Mouse (Mus musculus) c-Kit-negative CD71-positive TER-119-positive erythroid progenitor cells, embryonic 14.5 days (primary cell): ENCODE measurements around the gene Tmcc1.

Experiments
- DNase-seq: peaks from one replicate; pipeline ENCODE4 v3.0.0-alpha.2; 2013; ENCODE audit warnings: low read depth, low spot score

The Tmcc1 gene

DNA sequence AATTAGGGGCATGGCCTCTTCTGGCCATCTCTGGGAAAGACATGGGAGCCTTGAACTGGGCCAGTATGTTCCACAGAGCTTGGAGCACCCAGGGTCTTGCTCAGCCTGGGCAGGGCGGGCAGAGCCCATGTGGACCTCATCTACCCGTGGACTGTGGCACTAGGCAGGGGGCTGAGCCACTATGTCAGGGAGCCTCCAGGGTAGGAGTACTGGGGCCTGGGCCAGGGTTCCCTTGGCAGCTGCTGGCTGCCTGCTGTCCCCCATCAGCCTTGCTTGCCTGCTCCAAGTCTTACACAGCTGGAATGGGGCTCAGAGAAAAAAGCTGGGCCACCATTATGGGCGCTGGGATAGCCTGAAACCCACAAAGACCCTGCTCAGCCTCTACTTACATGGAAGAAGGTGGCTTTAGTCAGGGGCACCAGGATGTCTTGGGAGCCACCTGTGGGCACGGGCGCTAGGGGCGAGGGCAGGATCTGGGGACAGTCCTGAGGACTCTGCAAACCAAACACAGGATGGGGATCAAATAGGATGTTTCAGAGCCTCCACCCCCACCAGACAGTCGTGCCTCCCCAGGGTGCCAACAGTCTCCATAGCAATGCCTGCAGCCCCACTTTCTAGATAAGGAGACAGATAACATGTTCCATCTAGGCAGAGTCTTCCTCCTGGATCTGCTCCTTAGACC is 221.1 kb downstream of the Tmcc1 start:
- no peak for DNase-seq

DNA sequence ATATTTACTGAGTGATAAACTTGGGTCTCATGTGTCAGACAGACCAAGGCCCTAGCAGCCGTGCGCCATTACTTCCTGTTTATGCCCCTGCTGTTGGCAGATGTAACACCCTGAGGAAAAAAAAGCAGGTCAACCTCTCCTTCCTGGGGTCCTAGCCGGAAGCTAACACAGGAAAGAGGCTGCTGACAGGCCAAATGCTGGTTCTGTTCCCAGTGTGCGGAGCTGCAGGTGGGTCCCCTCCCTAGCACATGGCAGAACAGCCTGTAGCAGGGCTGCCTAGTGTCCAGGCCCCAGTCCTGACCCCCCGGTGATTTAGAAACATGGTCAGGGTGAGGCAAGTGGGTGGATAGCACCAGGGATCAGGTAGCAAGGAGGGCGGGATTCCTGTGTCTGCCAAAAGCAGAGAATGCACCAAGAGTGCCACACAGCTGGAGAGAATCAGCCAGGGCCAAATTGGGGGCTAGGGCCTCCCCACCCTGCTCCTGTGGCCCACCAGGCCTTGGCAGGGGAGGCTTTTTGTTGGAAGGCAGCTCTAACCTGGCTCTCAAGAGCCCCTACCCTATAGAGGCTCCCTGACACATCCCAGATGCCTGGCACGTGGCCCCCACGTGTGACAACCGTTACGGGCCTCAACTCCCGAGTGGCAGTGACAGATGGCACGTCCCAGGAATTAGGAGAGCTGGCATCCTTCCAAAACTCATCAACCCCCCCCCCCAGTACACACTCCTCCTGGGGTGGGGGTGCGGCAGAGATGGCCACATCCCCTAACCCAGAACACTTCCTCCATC is 221.8 kb downstream of the Tmcc1 start:
- DNase-seq = no peak

DNA sequence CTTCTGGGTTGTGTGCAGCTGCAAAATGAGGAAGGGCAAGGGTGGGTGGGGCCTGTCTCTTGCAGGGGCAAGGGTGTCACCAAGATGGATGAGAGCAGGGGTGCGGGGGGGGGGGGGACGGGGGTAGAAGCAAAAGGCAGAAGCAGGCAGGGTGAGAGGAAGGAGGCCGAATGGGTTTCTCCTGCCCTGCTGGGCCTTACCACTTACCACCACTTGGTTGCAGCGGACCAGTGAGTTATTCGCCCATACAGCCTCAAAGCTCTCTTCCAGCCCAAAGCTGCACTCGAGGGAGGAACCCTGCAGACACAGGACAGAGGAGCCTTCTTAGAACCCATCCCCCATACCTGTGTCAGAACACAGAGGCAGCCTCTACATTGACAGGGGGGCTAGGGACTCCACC is 223.3 kb downstream of the Tmcc1 start:
- DNase-seq = no peak

DNA sequence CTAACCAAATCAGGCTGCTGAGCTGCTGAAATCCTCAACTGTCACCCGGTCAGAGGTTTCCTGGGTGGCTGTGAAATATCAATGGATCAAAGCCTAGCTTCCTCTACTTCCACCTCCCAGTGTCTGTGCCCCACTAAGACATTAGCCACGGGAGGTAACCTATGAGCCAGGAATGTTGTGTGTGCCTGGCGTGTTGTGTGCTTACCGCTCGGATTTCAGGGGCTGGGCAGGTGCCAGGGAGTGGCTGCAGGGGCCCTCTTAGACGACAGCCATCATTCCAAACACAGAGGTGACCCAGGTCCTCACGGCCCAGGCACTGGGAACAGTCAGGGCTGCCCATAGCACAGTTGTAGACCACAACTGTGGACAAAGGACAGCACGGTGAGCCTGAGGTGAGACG is 224.2 kb downstream of the Tmcc1 start:
- DNase-seq = no peak

DNA sequence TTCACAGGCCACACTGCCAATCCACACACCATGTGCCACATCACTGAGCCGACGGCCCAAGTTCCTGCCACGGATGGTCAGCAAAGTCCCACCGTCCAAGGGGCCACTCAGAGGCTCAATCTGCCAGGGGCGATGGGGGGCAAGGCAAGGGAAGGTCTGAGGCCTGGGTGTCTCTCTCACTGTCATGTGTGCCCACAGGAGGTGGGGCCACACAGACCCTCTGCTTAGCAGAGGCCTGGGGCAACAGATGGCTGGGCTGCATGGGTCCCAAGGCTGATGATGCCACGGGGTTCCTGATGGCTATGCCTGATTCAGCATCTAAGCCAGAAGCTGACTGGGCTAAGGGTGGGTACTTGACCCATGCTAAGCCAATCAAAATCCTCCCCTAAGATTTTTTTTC is 224.6 kb downstream of the Tmcc1 start:
- no peak for DNase-seq
